Mouse (Mus musculus): ENCODE data around the gene Sypl. TPM values are rescaled to one million over a fixed set of nuclear protein-coding genes. Genes with fewer than 3 reads are reported as not detected.

Sypl gene
- total and polyA plus RNA-seq, 3 experiments = 13.3 to 110 (median 52.8) TPM

- H3K9ac ChIP-seq (ENCODE audit: control insufficient read depth, low read depth, low read length, poor library complexity, severe bottlenecking) = no peak overlapping the region
- H3K27me3 ChIP-seq (ENCODE audit: control insufficient read depth in 1 of 2, insufficient read depth in 2 of 2, low read length in 2 of 2) = no peaks in the 10 kb centered on the region; a peak in 1 of 4 replicates
- DNase-seq (ENCODE audit: low read depth, low spot score) = no peak
- H3K36me3 ChIP-seq (ENCODE audit: control insufficient read depth in 1 of 2, insufficient read depth in 2 of 2, low read length in 2 of 2) = no peaks in the 10 kb centered on the region
- TF ChIP-seq MAZ (IDR thresholded peaks at IDR 0.05; ENCODE audit: low read depth, low read length) (no peak), MAFK (IDR thresholded peaks at IDR 0.05; ENCODE audit: borderline replicate concordance, low read depth, low read length) (no peak), E2F4 (IDR thresholded peaks at IDR 0.05; ENCODE audit: borderline replicate concordance, low read depth, low read length) (no peak), TCF12 (IDR thresholded peaks at IDR 0.05; ENCODE audit: low read depth, low read length) (no peak), ZKSCAN1 (IDR thresholded peaks at IDR 0.05; ENCODE audit: low read depth, low read length) (no peak), NRF1 (IDR thresholded peaks at IDR 0.05; ENCODE audit: insufficient read depth, low read depth, low read length, poor library complexity, severe bottlenecking) (no peak), ELF1 (IDR thresholded peaks at IDR 0.05; ENCODE audit: low read depth, low read length) (no peak)
- no peak overlapping the region for H3K27ac ChIP-seq (ENCODE audit: control insufficient read depth, low read depth, low read length)
- H3K79me2 ChIP-seq (ENCODE audit: control insufficient read depth, insufficient read depth, low read length, poor library complexity) = no peaks in the 10 kb centered on the region
- no peaks in the 10 kb centered on the region for H3K9me3 ChIP-seq (replicated peaks; ENCODE audit: insufficient read depth, low read length)
- no peaks in the 10 kb centered on the region for H3K4me1 ChIP-seq (ENCODE audit: control insufficient read depth in 1 of 2, insufficient read depth in 2 of 2, low read length in 2 of 2)
- H3K4me3 ChIP-seq (ENCODE audit: control insufficient read depth in 1 of 2, insufficient read depth in 1 of 2, low read depth in 2 of 2, low read length in 2 of 2) = no peak overlapping the region
Measured at GRCm38 (mm10) chr12:32994081-32994480, 40.4 kb downstream of the Sypl start.

DNA sequence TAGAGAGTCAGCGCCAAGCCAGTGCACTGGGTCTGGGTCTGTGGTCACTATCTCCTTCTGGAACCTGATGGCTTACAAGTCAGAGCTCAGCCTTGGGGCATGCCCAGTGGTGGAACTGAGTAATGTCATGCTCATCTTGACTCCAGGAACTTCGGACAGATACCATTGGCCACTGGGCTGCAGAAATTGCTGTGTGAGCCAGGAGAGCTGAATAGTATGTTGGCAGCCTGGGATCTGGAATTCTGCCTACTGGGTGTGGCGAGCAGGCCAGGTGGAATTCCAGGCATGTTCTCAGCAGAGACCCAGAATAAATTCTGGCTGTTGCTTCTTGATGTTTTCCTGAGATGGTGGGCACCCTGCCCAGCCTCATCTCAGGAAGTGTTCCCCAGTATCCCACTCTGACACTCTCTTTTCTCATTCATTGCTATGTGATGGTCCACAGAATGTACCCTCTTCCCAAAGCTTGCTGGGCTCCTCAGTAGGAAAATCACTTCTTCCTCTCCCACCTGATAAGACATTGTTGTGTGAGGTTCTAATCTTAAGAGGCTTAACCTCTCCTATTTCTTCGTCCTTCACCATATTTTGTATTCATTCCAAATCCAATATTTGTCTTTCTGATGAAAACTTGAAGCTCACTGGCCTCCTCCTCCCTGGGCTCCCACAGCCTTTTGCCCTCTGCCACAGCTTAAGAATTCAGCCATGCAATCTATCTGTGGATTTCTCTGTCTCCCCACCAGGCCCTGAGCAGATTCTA is 41.6 kb downstream of the Sypl start:
- H3K27ac ChIP-seq (ENCODE audit: control insufficient read depth, low read depth, low read length) = no peak overlapping the region
- TF ChIP-seq EP300 (IDR thresholded peaks at IDR 0.05; ENCODE audit: low read depth in 1 of 2, low read length in 2 of 2) (no peak), CTCF (IDR thresholded peaks at IDR 0.05 in 2 of 3, conservative IDR thresholded peaks at IDR 0.05 in 1 of 3; ENCODE audit: control insufficient read depth in 1 of 3, insufficient read depth in 1 of 3, low read depth in 2 of 3, low read length in 3 of 3, poor library complexity in 1 of 3, severe bottlenecking in 1 of 3) (no peak), TBP (IDR thresholded peaks at IDR 0.05; ENCODE audit: low read depth, low read length) (no peak), MAZ (IDR thresholded peaks at IDR 0.05; ENCODE audit: low read depth, low read length) (no peak), ZKSCAN1 (IDR thresholded peaks at IDR 0.05; ENCODE audit: low read depth, low read length) (no peak), NELFE (IDR thresholded peaks at IDR 0.05; ENCODE audit: low read depth, low read length) (no peak), GABPA (IDR thresholded peaks at IDR 0.05; ENCODE audit: low read depth, low read length) (no peak), KAT2A (conservative IDR thresholded peaks at IDR 0.05; ENCODE audit: low read depth, low read length) (no peak), SMC3 (IDR thresholded peaks at IDR 0.05; ENCODE audit: low read depth, low read length) (no peak), MYB (IDR thresholded peaks at IDR 0.05; ENCODE audit: low read depth, low read length) (no peak), MXI1 (IDR thresholded peaks at IDR 0.05; ENCODE audit: low read depth, low read length) (no peak)
- no peaks in the 10 kb centered on the region for H3K36me3 ChIP-seq (ENCODE audit: control insufficient read depth in 1 of 2, insufficient read depth in 2 of 2, low read length in 2 of 2)
- no peak overlapping the region for H3K4me3 ChIP-seq (ENCODE audit: control insufficient read depth in 1 of 2, insufficient read depth in 1 of 2, low read depth in 2 of 2, low read length in 2 of 2)
- H3K9me3 ChIP-seq (replicated peaks; ENCODE audit: insufficient read depth, low read length) = no peaks in the 10 kb centered on the region
- no peak for DNase-seq (ENCODE audit: low read depth, low spot score)
- H3K4me1 ChIP-seq (ENCODE audit: control insufficient read depth in 1 of 2, insufficient read depth in 2 of 2, low read length in 2 of 2) = no peaks in the 10 kb centered on the region
- no peak overlapping the region for H3K9ac ChIP-seq (ENCODE audit: control insufficient read depth, low read depth, low read length, poor library complexity, severe bottlenecking)
- H3K27me3 ChIP-seq (ENCODE audit: control insufficient read depth in 1 of 2, insufficient read depth in 2 of 2, low read length in 2 of 2) = no peaks in the 10 kb centered on the region; a peak in 2 of 4 replicates
- no peaks in the 10 kb centered on the region for H3K79me2 ChIP-seq (ENCODE audit: control insufficient read depth, insufficient read depth, low read length, poor library complexity)
